Mouse (Mus musculus): ENCODE results near the gene Cntd1. TPM values are rescaled to one million over a fixed set of nuclear protein-coding genes. Genes with fewer than 3 reads are reported as not detected.

Gene Cntd1
- total and polyA plus RNA-seq, 2 experiments from 2014 or later: 0.10 to 0.61 TPM

DNA sequence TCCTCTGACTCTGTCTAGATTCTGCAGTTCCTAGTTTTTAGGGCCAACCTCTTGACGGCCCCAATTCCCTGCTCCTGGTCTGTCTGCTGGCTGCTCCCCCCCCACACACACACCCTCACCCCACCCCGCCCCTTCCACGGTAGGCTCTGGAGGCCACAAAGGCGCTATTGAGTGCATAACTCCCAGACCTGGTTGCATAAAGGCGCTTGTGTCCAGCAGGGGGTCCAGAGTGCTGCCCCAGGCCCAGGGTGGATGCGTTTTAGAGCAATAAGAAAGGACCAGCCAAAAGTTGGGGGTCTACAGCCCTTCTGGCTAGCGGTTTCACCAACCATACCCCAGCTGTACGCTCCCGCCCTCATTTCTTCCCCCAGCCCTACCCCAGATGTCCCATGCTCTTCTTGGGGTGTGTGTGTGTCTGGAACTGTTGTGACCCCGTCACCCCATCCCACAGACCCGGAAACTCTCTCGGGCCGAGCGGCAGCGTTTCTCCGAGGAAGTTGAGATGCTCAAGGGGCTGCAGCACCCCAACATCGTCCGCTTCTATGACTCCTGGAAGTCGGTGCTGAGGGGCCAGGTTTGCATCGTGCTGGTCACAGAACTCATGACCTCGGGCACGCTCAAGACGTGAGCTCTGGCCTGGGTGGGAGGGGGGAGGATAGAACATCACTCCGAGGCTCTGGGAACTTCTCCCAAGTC lies 16.4 kb upstream of the Cntd1 start:
- Histone ChIP-seq H3K9ac (no peak overlapping the region), H3K4me1 (ENCODE audit: insufficient read depth) (peaks cover 9% of the 10 kb centered on the region; the same call in 1 of the 2 replicates), H3K4me2 (ENCODE audit: low read depth) (no peak overlapping the region), H3K27me3 (ENCODE audit: insufficient read depth, low read length) (peaks cover 38% of the 10 kb centered on the region), H3K9me3 (ENCODE audit: low read length) (no peaks in the 10 kb centered on the region), H3K36me3 (ENCODE audit: insufficient read depth) (no peaks in the 10 kb centered on the region), H3K27ac (ENCODE audit: low read depth, low read length) (no peak overlapping the region), H3K4me3 (ENCODE audit: low read depth, low read length) (no peak overlapping the region)
- ATAC-seq: no peak
- WGBS: 2% methylated on average over 24 of the region's 24 CpGs
- TF ChIP-seq CTCF (IDR thresholded peaks at IDR 0.05; ENCODE audit: low read depth): no peak
- no peak for DNase-seq

DNA sequence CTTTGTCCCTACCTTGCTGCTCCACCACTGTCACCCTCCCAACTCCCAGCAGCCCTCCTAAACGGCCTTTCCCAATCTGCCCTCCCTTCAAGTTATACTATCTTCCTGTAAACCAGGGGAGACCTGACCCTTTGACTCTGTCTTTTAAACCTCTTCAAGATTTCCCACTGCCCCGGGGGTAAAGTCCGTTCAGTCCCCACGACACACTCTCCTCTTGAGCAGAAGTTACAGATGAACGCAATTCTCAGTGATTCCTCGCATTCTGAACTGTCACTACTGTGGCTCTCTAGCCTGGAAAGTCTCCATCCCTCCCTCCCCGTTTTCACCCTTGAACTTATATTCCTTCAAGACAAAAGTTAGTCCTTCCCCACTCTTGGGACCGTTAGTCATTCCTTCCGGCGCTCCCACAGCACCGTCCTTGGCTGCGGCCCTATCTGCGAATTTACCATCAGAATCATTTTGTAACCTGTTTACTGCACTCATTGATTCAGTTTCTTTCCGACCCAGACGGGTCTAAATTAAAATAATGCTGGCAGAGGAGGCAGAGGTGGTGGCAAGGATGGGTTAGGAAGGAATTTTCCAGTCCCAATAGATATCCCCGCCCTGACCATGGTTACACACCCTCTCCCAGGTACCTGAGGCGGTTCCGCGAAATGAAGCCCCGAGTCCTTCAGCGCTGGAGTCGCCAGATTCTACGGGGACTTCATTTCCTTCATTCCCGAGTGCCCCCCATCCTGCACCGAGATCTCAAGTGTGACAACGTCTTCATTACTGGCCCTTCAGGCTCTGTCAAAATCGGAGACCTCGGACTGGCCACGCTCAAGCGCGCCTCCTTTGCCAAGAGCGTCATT lies 15.4 kb upstream of the Cntd1 start:
- no peak for ATAC-seq
- no peak for DNase-seq

DNA sequence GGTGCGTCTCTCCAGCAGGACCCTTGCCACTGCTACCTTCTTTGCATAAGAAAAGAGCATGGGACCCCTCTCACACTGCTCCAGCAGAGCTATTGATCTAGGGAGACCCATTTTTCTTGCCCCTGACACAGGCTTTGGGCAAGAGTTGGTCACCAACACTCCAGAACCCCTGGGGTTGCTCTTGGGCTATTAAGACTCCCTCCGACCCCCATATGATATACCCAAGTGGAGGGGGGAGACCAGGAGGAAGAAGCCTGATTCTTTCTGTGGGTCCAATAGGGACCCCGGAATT lies 14.9 kb upstream of the Cntd1 start:
- Histone ChIP-seq H3K4me2 (ENCODE audit: low read depth) (no peak overlapping the region), H3K4me1 (ENCODE audit: insufficient read depth) (peaks cover 9% of the 10 kb centered on the region; the same call in 1 of the 2 replicates), H3K27ac (ENCODE audit: low read depth, low read length) (no peak overlapping the region), H3K27me3 (ENCODE audit: insufficient read depth, low read length) (peaks cover 38% of the 10 kb centered on the region), H3K9ac (no peak overlapping the region), H3K4me3 (ENCODE audit: low read depth, low read length) (no peak overlapping the region), H3K36me3 (ENCODE audit: insufficient read depth) (no peaks in the 10 kb centered on the region), H3K9me3 (ENCODE audit: low read length) (no peaks in the 10 kb centered on the region)
- WGBS: 8% methylated on average over 3 of the region's 3 CpGs
- ATAC-seq: no peak
- TF ChIP-seq CTCF (IDR thresholded peaks at IDR 0.05; ENCODE audit: low read depth): no peak
- no peak for DNase-seq

More for the DNA sequence above, 15.4 kb upstream of the Cntd1 start:
- no peak for TF ChIP-seq CTCF (IDR thresholded peaks at IDR 0.05; ENCODE audit: low read depth)
- Histone ChIP-seq H3K9ac (no peak overlapping the region), H3K27me3 (ENCODE audit: insufficient read depth, low read length) (peaks cover 38% of the 10 kb centered on the region), H3K9me3 (ENCODE audit: low read length) (no peaks in the 10 kb centered on the region), H3K4me2 (ENCODE audit: low read depth) (no peak overlapping the region), H3K36me3 (ENCODE audit: insufficient read depth) (no peaks in the 10 kb centered on the region), H3K4me3 (ENCODE audit: low read depth, low read length) (no peak overlapping the region), H3K4me1 (ENCODE audit: insufficient read depth) (peaks cover 9% of the 10 kb centered on the region; the same call in 1 of the 2 replicates), H3K27ac (ENCODE audit: low read depth, low read length) (no peak overlapping the region)
- 3% methylated on average over 32 of the region's 32 CpGs for WGBS

DNA sequence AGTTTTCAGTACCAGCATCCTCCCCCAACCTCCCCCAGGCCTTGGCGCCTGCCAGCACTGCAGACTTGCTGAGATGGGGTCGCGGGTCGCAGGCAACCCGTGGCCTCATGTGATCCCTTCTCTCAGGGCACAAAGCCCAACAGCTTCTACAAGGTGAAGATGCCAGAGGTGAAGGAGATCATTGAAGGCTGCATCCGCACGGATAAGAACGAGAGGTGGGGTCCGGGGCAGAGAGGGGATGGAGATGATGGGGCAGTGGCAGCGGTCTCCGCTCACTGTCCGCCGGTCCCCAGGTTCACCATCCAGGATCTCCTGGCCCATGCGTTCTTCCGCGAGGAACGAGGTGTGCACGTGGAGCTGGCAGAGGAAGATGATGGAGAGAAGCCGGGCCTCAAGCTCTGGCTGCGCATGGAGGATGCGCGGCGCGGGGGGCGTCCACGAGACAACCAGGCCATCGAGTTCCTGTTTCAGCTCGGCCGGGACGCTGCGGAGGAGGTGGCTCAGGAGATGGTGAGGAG lies 13.8 kb upstream of the Cntd1 start:
- WGBS: 3% methylated on average over 31 of the region's 31 CpGs
- ATAC-seq: no peak
- Histone ChIP-seq H3K4me2 (ENCODE audit: low read depth) (peak overlapping the region; percentile 58), H3K4me1 (ENCODE audit: insufficient read depth) (peaks cover 9% of the 10 kb centered on the region; the same call in 1 of the 2 replicates), H3K9me3 (ENCODE audit: low read length) (no peaks in the 10 kb centered on the region), H3K27me3 (ENCODE audit: insufficient read depth, low read length) (peaks cover 38% of the 10 kb centered on the region), H3K4me3 (ENCODE audit: low read depth, low read length) (peak overlapping the region; percentile 29), H3K27ac (ENCODE audit: low read depth, low read length) (no peak overlapping the region), H3K36me3 (ENCODE audit: insufficient read depth) (no peaks in the 10 kb centered on the region), H3K9ac (peak overlapping the region; percentile 36)
- peak; percentile 49 for DNase-seq
- no peak for TF ChIP-seq CTCF (IDR thresholded peaks at IDR 0.05; ENCODE audit: low read depth)

DNA sequence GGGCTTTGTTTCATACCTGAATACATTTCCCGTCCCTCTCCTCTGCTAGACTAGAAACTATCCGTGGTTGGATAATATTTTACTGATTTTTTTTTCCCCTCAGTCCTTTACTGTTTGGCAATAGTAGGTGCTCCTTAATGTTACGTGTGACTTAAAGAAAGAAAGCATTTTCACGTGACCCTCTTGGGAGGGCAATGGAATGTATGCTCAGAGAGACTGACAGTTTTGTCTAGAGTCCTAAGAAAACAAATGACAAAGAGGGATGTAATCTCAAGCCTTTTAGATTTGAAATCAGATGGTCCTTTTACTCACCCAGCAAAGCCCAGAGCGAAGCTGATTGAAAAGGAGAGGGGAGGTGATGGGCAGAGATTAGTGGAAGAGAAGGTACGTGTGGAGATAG lies 12.9 kb upstream of the Cntd1 start:
- Histone ChIP-seq H3K27ac (ENCODE audit: low read depth, low read length) (no peak overlapping the region), H3K4me3 (ENCODE audit: low read depth, low read length) (peak overlapping the region; percentile 29; the same call in 1 of the 2 replicates), H3K9ac (no peak overlapping the region), H3K36me3 (ENCODE audit: insufficient read depth) (no peaks in the 10 kb centered on the region), H3K9me3 (ENCODE audit: low read length) (no peaks in the 10 kb centered on the region), H3K4me1 (ENCODE audit: insufficient read depth) (peaks cover 3% of the 10 kb centered on the region; the same call in 1 of the 2 replicates), H3K4me2 (ENCODE audit: low read depth) (peak overlapping the region; percentile 58), H3K27me3 (ENCODE audit: insufficient read depth, low read length) (peaks cover 38% of the 10 kb centered on the region)
- ATAC-seq (no peak), DNase-seq (no peak)
- TF ChIP-seq CTCF (IDR thresholded peaks at IDR 0.05; ENCODE audit: low read depth): no peak
- WGBS: 16% methylated on average over 6 of the region's 6 CpGs

DNA sequence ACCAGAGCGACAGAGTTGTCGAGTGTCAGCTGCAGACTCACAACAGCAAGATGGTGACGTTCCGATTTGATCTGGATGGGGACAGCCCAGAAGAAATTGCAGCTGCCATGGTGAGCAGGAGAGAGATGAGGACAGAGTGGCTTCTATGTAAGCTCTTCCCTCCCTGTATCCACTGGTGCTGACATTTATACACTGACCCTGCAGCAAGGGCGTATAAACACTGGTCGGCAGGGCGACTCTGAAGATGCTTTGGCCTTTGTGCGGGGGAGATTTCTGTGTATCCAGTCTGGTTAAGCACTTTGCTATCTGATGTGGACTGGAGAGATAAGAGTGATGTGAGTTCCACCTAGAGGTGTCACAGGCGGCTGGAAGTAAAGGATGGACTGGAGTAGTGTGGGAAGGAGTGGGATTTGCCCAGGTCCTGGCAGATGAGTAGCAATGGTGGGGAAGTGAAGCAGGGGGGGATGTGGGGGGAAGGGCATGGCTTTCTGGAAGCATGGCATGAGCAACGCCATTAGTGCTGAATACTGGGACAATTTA lies 9.2 kb upstream of the Cntd1 start:
- H3K4me2 ChIP-seq (ENCODE audit: low read depth): no peak overlapping the region

More for the DNA sequence above, 9.2 kb upstream of the Cntd1 start:
- no peak for TF ChIP-seq CTCF (IDR thresholded peaks at IDR 0.05; ENCODE audit: low read depth)
- DNase-seq (no peak), ATAC-seq (no peak; the same call in 1 of the 2 replicates)
- Histone ChIP-seq H3K9me3 (ENCODE audit: low read length) (no peaks in the 10 kb centered on the region), H3K9ac (no peak overlapping the region), H3K4me3 (ENCODE audit: low read depth, low read length) (no peak overlapping the region), H3K36me3 (ENCODE audit: insufficient read depth) (no peaks in the 10 kb centered on the region), H3K27me3 (ENCODE audit: insufficient read depth, low read length) (peaks cover 17% of the 10 kb centered on the region), H3K4me1 (ENCODE audit: insufficient read depth) (0 out of 2 replicates have a peak, but pooled peaks cover 3% of the 10 kb centered on the region), H3K27ac (ENCODE audit: low read depth, low read length) (no peak overlapping the region)
- WGBS: 34% methylated on average over 10 of the region's 10 CpGs
